Mouse (Mus musculus): Measurements from ENCODE around the gene Nr1d2. TPM values are rescaled to one million over a fixed set of nuclear protein-coding genes. Genes with fewer than 3 reads are reported as not detected.
"Not testable (repeated sequence)": the region's sequence is repeated elsewhere in the genome, so short reads cannot be mapped to it uniquely, and the experiment has no call there.

Nr1d2 gene
- total RNA-seq, 2 experiments from 2014 or later: 48.8 to 50.8 TPM

- intact Hi-C loops (cut with DNase I; ENCODE audit: low total_unique reads); DNase-seq: not testable (repeated sequence)
Measured at GRCm38 (mm10) chr14:18236496-18237235, 2.3 kb downstream of the Nr1d2 start.

GRCm38 (mm10) chr14:18233981-18234960 lies 4.7 kb downstream of the Nr1d2 start:
- intact Hi-C loops (cut with DNase I; ENCODE audit: low total_unique reads): no loop called here
- peak; percentile 46 for DNase-seq

- intact Hi-C loops (cut with DNase I; ENCODE audit: low total_unique reads): no loop called here
Measured at GRCm38 (mm10) chr14:18233076-18233475, 5.9 kb downstream of the Nr1d2 start.

GRCm38 (mm10) chr14:18231866-18232265 lies 7.1 kb downstream of the Nr1d2 start:
- intact Hi-C loops (cut with DNase I; ENCODE audit: low total_unique reads); DNase-seq: not testable (repeated sequence)

More at GRCm38 (mm10) chr14:18233076-18233475, 5.9 kb downstream of the Nr1d2 start:
- DNase-seq: no peak

- intact Hi-C loops (cut with DNase I; ENCODE audit: low total_unique reads): not testable (repeated sequence)
Measured at GRCm38 (mm10) chr14:18229751-18230150, 9.2 kb downstream of the Nr1d2 start.

GRCm38 (mm10) chr14:18226181-18226580 lies 12.7 kb downstream of the Nr1d2 start:
- DNase-seq; intact Hi-C loops (cut with DNase I; ENCODE audit: low total_unique reads): not testable (repeated sequence)

More at GRCm38 (mm10) chr14:18229751-18230150, 9.2 kb downstream of the Nr1d2 start:
- not testable (repeated sequence) for DNase-seq

- DNase-seq; intact Hi-C loops (cut with DNase I; ENCODE audit: low total_unique reads): not testable (repeated sequence)
Measured at GRCm38 (mm10) chr14:18225431-18225830, 13.5 kb downstream of the Nr1d2 start.

GRCm38 (mm10) chr14:18221977-18222376 lies 16.9 kb downstream of the Nr1d2 start:
- intact Hi-C loops (cut with DNase I; ENCODE audit: low total_unique reads): no loop called here
- DNase-seq: no peak

- DNase-seq: no peak
- intact Hi-C loops (cut with DNase I; ENCODE audit: low total_unique reads): loop anchor here (10.0 kb wide), 1 partner anchor 68 kb away; no protein-coding TSS in a partner anchor
Measured at GRCm38 (mm10) chr14:18217158-18217557, 21.8 kb downstream of the Nr1d2 start.

- intact Hi-C loops (cut with DNase I; ENCODE audit: low total_unique reads): loop anchor here (10.0 kb wide), 1 partner anchor 68 kb away; no protein-coding TSS in a partner anchor
- no peak for DNase-seq
Measured at GRCm38 (mm10) chr14:18216428-18216827, 22.5 kb downstream of the Nr1d2 start.

- DNase-seq: no peak
- intact Hi-C loops (cut with DNase I; ENCODE audit: low total_unique reads): loop anchor here (10.0 kb wide), 1 partner anchor 74 kb away; no protein-coding TSS in a partner anchor
Measured at GRCm38 (mm10) chr14:18210795-18211194, 28.1 kb downstream of the Nr1d2 start.

- intact Hi-C loops (cut with DNase I; ENCODE audit: low total_unique reads); DNase-seq: not testable (repeated sequence)
Measured at GRCm38 (mm10) chr14:18204315-18204714, 34.6 kb downstream of the Nr1d2 start.

- DNase-seq: no peak
- intact Hi-C loops (cut with DNase I; ENCODE audit: low total_unique reads): no loop called here
Measured at GRCm38 (mm10) chr14:18201413-18201812, 37.5 kb downstream of the Nr1d2 start.

GRCm38 (mm10) chr14:18186883-18187417 lies 52.0 kb downstream of the Nr1d2 start:
- intact Hi-C loops (cut with DNase I; ENCODE audit: low total_unique reads): no loop called here
- no peak for DNase-seq

- DNase-seq; intact Hi-C loops (cut with DNase I; ENCODE audit: low total_unique reads): not testable (repeated sequence)
Measured at GRCm38 (mm10) chr14:18177531-18177930, 61.4 kb downstream of the Nr1d2 start.

GRCm38 (mm10) chr14:18167597-18167996 lies 71.3 kb downstream of the Nr1d2 start:
- intact Hi-C loops (cut with DNase I; ENCODE audit: low total_unique reads): no loop called here

GRCm38 (mm10) chr14:18167041-18167440 lies 71.9 kb downstream of the Nr1d2 start:
- DNase-seq: no peak
- intact Hi-C loops (cut with DNase I; ENCODE audit: low total_unique reads): no loop called here

More at GRCm38 (mm10) chr14:18167597-18167996, 71.3 kb downstream of the Nr1d2 start:
- DNase-seq: no peak
